Mouse (Mus musculus): ENCODE data around the gene Ncl.

Gene Ncl

DNA sequence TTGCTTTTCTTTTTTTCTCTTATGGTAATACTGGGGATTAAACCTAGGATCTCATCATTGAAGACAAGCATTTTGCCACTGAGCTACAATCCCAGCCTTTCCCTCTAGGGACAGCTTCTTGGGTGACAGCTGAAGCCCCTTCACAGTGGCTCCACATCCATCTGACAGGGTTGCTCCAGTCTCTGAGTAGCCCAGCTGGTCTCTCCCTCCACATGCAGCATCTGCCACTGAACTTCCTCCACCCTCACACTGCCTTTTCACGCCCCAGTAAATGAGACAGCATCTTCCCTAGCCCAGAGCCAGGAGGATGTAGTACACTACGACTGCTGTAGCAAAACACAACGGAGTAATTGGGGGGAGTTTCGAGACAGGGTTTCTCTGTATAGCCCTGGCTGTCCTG is 8.9 kb upstream of the Ncl start:
- in situ Hi-C loops (cut with MboI; ENCODE audit: low pct_unique_long_range_greater_than_20kb in 1 of 2, low sequenced_read_pairs in 2 of 2, unreplicated experiment in 1 of 2) = no loop called here

DNA sequence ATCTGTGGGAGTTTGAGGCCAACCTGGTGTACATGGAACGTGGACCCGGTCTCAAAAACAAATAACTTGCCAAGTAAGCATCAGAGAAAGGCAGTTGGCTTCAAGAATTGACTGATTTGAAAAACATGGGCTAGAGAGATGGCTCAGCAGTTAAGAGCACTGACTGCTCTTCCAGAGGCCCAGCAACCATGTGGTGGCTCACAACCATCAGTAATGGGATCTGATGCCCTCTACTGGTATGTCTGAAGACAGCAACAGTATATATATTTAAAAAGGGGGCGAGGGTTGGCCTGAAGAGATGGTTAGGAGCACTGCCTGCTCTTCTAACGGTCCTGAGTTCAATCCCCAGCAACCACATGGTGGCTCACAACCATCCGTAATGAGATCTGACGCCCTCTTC is 4.5 kb upstream of the Ncl start:
- in situ Hi-C loops (cut with MboI; ENCODE audit: low pct_unique_long_range_greater_than_20kb in 1 of 2, low sequenced_read_pairs in 2 of 2, unreplicated experiment in 1 of 2) = no loop called here

DNA sequence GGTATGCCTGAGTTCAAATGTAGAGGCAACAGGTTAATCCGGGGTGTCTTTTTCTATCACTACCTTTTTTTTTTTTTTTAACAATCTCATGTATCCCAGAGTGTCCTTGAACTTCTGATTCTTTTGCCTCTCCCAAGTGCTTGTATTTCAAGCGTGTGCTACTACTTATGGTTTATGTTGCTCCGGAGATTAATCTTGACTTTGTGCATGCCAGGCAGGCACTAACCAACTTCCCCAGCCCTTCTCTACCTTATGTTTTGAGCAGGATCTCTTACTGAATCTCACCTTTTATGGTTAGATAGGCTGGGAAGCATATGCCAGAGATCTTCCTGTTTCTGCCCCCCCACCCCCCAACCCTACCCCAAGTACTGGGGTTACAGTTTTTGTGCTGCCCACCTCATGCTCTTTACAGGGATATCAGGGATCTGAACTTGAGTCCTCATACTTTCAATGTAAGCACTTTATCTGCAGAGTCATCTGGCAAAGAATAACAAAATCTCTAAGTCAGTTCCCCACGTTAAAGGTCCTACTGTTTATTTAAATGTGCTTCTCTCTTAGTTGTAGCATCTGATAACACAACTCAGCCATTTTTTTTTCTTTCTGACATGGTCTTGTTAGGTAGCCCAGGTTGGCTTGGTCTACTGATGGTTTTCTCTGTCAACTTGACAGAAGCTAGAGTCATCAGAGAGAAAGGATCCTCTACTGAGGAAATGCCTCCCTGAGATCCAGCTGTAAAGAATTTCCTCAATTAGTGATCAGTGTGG is 2.8 kb upstream of the Ncl start:
- in situ Hi-C loops (cut with MboI; ENCODE audit: low pct_unique_long_range_greater_than_20kb in 1 of 2, low sequenced_read_pairs in 2 of 2, unreplicated experiment in 1 of 2) = no loop called here

DNA sequence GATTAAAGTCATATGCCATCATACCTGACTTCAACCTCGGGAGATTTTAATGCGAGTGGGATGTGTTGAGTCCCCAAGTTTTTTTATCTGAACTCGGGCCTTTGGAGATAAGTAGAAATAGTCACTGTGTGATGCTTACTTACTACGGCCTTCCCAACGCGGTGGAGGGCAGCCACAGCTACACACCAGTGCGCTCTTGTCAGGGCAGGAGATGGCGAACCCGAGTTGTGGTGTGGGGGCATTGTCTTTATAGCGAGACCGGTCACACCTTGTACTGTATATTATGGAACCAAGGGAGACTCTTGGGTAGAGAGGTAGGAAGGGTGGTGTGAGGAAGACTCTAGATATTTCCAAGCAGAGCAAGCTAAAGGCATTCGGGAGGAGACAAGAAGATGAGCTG is 1.2 kb upstream of the Ncl start:
- in situ Hi-C loops (cut with MboI; ENCODE audit: low pct_unique_long_range_greater_than_20kb in 1 of 2, low sequenced_read_pairs in 2 of 2, unreplicated experiment in 1 of 2) = no loop called here

DNA sequence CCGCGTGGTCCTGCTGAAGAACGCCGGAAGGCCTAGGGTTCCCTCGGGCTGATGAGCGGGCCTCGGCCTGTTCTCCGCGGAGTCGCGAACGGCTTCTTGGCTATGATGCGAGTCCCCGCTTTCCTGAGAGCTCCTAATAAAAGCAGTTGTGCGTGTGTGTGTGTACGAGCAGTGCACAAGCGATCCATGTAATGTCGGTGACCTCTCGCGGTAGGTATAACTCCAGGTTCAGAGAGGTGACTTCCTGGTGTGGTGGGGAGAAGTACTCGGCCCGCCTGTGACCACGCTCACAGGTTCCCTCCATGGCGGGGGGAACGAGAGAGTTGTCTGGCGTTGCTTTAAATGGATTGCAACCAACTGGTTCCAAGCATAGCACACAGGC is 589 bp upstream of the Ncl start:
- in situ Hi-C loops (cut with MboI; ENCODE audit: low pct_unique_long_range_greater_than_20kb in 1 of 2, low sequenced_read_pairs in 2 of 2, unreplicated experiment in 1 of 2) = no loop called here

DNA sequence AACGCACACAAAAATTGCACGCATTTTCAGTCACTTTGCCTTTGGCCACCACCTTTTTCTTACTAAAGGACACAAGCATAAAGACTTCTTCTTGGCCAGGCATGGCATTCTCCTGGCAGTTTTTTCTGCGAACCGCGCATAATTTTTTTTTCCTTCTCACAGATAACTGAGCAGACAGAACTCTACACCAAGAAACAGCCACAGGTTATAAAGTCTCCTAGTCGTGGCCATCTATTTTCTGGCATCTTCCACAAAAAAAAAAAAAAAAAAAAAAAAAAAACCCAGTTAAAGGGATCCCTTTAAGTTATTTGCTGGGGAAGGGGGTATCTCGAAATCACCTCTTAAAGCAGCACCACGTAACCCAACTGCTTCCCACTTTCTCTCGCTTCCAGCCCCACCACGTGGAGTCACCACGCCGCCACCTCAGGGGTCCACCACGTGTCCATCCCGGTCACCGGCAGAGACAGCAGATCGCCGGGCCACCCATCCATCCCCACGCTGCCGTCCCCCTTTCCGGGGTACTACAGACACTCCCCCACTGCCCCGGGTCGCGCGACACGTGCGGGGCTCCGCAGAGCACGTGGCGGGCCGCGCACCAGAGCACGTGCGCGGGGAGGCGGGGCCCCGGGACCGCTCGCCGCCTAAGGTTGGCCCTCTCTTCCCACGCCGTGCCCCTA is 833 bp downstream of the Ncl start:
- in situ Hi-C loops (cut with MboI; ENCODE audit: low pct_unique_long_range_greater_than_20kb in 1 of 2, low sequenced_read_pairs in 2 of 2, unreplicated experiment in 1 of 2) = no loop called here

DNA sequence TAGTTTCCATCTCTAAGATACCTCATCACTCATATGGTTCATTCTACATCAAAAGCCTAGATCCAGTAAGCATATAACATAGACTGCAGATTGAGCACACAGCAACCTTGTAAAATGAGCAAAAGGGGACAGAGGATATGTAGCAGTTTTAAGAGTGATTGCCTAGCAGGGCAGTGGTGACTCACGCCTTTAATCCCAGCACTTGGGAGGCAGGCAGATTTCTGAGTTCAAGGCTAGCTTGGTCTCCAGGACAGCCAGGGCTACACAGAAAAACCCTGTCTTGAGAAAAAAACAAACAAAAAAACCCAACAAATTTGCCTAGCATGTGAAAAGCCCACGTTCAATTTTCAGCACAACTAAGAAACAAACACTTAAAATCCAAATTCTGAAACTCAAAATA is 5.0 kb downstream of the Ncl start:
- in situ Hi-C loops (cut with MboI; ENCODE audit: low pct_unique_long_range_greater_than_20kb in 1 of 2, low sequenced_read_pairs in 2 of 2, unreplicated experiment in 1 of 2) = no loop called here

DNA sequence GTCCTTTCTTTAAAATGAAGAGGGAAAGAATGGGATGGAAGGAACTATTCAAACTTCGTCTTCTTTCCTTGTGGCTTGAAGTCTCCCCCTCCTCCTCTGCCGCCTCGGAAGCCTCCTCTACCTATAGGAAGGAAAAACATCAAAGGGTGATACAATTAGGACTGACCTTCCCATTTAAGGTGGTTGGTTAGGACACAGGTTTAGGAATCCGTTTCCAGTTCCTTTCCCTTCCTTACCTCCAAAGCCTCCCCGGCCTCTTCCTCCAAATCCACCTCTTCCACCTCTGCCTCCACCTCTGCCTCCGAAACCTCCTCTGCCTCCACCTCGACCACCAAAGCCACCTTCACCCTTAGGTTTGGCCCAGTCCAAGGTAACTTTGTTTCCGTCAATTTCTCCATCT is 8.6 kb downstream of the Ncl start:
- in situ Hi-C loops (cut with MboI; ENCODE audit: low pct_unique_long_range_greater_than_20kb in 1 of 2, low sequenced_read_pairs in 2 of 2, unreplicated experiment in 1 of 2) = no loop called here

DNA sequence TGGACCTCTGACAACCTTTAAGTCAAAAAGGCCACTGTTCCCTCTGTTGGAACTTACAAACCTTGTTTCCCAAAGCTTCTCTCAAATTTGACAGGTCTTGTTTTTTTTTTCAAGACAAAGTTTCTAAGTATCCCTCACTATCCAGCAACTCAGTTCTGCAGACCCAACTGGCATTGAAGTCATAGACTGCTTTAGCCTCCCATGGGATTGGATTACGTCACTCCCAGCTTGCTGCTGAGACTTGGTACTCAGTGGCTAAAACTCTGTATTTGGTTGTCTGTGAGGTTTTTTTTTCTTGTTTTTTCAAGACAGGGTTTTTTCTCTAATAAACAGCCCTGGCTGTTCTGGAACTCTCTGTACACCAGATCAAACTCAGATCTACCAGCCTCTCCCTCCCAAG is 9.5 kb downstream of the Ncl start:
- in situ Hi-C loops (cut with MboI; ENCODE audit: low pct_unique_long_range_greater_than_20kb in 1 of 2, low sequenced_read_pairs in 2 of 2, unreplicated experiment in 1 of 2) = no loop called here

DNA sequence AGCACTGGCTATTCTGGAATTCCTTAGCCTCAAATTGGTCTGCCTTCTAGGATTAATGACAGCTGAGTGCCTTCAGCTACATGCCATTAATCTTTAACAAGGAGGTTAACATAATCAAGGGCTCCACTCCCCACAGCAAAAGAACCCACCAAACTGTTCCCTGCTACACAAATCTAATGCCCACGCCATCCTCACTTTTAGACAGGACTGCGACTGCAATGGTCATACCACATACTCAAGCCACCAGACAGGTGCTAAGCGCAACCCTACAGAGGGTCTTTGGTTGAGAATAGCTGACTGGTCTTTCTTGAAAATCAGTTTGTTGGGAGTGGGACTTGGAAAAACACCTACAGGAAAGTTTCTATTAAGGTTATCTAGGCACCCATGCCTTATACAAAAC is 10.0 kb downstream of the Ncl start:
- in situ Hi-C loops (cut with MboI; ENCODE audit: low pct_unique_long_range_greater_than_20kb in 1 of 2, low sequenced_read_pairs in 2 of 2, unreplicated experiment in 1 of 2) = no loop called here

DNA sequence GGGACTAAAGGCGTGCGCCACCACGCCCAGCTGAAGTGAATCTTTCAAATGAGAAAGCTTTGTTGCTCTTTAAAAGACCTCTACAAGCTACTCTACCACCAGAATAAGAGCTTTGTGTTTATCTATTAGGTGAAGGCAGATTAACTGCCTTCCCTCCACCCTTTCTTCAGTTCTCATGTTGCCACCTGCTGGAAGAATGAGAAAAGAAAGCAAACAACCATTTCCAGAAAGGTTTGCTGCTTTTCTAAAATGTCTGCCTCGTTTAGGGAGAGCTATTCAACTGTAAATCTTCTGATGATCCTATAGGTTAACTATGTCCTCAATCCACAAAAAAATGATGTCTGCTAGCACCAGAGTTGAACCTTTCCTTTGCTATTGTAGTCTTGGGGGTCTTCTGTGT is 10.4 kb downstream of the Ncl start:
- in situ Hi-C loops (cut with MboI; ENCODE audit: low pct_unique_long_range_greater_than_20kb in 1 of 2, low sequenced_read_pairs in 2 of 2, unreplicated experiment in 1 of 2) = no loop called here

DNA sequence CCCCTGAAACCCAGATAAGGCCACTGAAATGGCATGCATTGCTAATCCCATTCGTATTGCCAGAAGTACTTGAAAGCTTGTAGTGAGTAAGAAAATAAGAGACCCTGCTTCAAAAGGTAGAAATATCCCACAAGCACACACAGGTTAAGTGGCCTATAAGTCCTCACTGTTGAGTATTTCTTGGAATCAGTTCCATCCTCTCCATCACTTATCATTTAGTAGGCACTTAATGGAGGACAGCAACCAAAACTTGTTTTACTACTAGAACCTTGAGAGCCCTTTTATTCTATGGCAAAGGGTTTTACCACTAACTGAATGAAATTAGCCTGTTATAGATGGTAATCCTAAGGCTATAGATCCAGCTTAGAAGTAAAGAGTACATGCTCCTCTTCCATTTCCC is 11.1 kb downstream of the Ncl start:
- in situ Hi-C loops (cut with MboI; ENCODE audit: low pct_unique_long_range_greater_than_20kb in 1 of 2, low sequenced_read_pairs in 2 of 2, unreplicated experiment in 1 of 2) = no loop called here

DNA sequence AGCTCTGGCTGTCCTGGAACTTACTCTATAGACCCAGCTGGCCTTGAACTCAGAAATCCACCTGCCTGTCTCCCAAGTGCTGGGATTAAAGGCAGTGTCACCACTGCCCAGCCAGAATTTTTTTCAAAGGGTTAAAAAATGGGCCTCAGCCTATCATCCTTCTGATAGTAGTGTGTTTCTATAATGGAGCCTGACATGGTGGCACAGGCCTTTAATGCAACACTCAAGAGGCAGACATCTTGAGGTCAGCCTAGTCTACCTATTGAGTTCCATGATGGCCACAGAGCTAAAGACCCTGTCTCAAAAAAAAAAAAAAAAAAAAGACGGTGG is 11.5 kb downstream of the Ncl start:
- in situ Hi-C loops (cut with MboI; ENCODE audit: low pct_unique_long_range_greater_than_20kb in 1 of 2, low sequenced_read_pairs in 2 of 2, unreplicated experiment in 1 of 2) = no loop called here

DNA sequence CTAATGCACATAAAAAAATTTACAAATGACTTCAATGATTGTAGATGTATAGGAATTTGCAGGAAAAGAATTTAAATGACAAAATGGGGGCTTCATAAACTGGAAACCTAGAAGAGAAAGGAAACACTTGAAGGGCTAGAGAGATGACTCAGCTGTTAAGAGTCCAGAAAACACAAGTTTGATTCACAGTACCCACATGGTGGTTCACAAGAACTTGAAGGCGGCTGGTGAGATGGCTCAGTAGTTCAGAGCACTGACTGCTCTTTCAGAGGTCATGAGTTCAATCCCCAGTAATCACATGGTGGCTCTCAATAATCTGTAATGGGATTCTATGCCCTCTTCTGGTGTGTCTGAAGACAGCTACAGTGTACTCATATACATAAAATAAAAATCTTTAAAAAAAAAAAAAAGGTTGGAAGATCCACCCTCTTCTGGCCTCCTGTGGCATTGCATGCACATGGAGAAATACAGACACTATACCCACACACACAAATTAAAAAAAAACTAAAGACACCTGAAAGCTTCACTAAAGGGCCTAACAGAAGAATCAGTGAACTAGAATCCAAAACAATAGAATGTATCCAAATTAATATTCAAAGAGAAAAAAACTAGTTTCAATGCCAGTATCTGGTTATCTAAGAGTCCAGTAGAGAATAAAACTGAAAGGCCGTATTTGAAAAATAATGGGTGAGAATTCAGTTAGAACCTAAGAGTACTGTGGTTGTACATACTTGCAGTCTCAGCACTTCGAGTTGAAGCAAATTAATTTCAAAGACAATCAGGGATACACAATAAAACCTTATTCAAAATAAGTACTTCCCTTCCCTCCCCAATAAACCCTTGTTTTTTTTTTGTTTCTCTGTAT is 12.1 kb downstream of the Ncl start:
- in situ Hi-C loops (cut with MboI; ENCODE audit: low pct_unique_long_range_greater_than_20kb in 1 of 2, low sequenced_read_pairs in 2 of 2, unreplicated experiment in 1 of 2) = no loop called here

DNA sequence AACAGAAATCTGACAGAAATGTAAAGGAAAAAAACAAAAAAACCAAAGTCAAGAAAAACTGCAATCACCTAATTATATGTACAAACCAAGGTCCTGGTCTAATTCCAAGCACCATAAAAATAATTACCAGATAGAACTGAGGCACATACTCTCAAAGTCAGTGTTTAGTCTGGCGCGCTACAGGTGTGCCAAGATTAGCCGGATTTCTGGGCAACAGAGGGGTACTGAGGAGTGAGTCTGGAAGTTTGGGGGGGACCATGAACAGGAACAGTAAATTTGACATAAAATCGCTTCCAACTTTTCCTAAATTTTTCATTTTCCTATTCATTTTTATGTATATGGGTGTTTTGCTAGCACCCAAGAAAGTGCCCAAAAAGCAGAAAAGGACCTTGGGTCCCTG is 13.2 kb downstream of the Ncl start:
- in situ Hi-C loops (cut with MboI; ENCODE audit: low pct_unique_long_range_greater_than_20kb in 1 of 2, low sequenced_read_pairs in 2 of 2, unreplicated experiment in 1 of 2) = no loop called here

DNA sequence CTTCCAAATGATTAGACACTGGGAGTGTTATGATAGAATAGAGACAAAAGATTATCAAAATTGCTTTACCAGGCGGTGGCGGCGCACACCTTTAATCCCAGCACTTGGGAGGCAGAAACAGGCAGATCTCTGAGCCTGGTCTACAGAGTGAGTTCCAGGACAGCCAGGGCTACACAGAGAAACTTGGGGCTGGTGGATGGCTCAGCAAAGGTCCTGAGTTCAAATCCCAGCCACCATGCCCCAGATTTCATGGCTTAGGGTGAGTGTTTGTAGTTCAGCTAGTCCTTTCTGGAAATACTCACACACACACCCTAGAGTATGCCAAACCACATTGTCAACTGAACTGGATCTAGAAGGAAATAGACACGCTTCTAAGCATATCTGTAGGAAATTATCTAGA is 14.1 kb downstream of the Ncl start:
- in situ Hi-C loops (cut with MboI; ENCODE audit: low pct_unique_long_range_greater_than_20kb in 1 of 2, low sequenced_read_pairs in 2 of 2, unreplicated experiment in 1 of 2) = no loop called here

DNA sequence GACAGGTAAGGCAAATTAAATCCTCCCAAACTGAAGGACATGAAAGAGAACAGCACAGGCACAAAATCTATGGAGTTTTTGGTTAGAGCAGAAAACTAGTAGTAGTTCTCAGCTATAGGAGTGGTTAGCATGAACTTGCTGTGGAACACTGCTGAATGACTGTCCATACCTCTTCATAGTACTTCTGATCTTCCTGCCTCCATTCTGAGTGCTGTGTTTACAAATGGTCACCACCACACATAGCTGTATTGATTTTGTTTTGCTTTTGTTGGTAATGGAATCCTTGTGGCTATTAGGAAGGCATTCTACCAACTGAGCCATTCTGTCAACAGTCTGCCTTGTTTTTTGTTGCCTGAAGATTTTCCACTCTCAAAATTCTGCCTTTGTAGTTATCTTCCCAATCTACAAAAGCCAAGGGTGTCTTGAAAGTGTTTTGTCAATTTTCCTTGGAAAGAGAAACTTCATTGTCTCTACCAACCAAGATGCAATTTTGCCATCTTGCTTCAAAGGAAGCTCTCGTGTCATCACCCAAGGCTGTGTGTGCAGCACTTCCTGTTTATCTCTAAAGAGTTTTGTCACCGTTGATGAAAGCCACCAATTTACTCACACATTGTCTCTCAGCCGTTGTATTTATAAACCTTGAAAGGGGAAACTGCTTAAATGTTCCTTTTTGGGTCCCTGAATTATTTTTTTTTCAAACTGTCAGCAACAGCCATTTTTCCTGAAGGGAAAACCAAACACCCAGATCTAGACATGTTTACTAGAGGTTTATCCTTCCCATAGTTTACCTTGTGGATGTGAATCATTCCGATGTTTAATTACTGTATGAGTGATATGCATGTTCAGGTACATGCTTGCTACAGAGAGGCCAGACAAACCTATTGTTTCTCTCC is 15.0 kb downstream of the Ncl start:
- in situ Hi-C loops (cut with MboI; ENCODE audit: low pct_unique_long_range_greater_than_20kb in 1 of 2, low sequenced_read_pairs in 2 of 2, unreplicated experiment in 1 of 2) = no loop called here

DNA sequence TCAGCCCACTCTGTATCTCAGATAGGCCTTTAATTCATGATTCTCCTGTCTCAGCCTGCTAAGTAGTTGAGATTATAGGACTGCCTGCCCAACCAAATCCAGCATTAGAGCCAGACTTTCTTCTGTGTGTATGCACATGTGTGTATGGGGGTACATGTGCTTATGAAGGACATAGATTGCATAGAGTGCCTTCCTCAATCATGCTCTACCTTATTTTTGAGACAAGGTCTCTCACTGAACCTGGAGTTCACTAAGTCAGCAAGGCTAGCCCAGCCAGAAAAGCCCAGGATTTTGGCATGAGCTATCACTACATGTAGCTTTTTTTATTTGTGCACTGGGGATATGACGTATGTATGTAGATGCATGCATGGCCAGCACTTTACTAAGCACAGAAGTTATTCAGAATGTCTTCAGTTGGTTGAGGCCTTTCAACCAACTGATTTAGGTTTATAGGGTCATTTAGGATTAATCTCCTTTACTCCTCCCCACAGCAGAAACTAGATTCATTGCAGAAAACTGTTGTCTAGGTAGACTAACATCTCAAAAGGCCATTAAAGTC is 16.0 kb downstream of the Ncl start:
- in situ Hi-C loops (cut with MboI; ENCODE audit: low pct_unique_long_range_greater_than_20kb in 1 of 2, low sequenced_read_pairs in 2 of 2, unreplicated experiment in 1 of 2) = no loop called here

DNA sequence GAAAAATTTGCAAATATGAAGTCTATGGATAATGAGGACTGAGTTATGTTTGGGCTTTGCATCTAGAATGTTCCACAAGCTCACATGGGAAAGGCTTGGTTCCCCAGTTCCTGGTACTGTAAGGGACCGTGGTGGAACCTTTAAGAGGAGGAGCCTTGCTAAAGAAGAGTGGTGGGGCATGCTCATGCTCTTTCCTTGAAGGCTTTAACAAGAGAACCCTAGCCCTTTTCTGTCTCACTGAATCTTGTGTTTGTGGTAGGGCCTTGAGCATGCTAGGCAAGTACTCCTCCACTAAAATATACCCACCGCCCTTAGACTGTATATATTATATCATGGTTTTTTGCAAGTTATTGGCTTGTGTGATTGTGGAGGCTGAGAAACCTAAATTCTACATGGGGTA is 16.8 kb downstream of the Ncl start:
- in situ Hi-C loops (cut with MboI; ENCODE audit: low pct_unique_long_range_greater_than_20kb in 1 of 2, low sequenced_read_pairs in 2 of 2, unreplicated experiment in 1 of 2) = no loop called here
